Mouse (Mus musculus) kidney, adult 18-20 months (tissue): ENCODE measurements around the gene R3hcc1l.

Experiments
- DNase-seq: peaks from one replicate; pipeline ENCODE4 v3.0.0; 2021

Gene R3hcc1l

GRCm38 (mm10) chr19:42518620-42519310 lies at the start of gene R3hcc1l:
R3hcc1l (plus strand) TSS chr19:42518759.
- DNase-seq, result peak; percentile 97

- DNase-seq, result no peak
Observed at GRCm38 (mm10) chr19:42471571-42471970, 47.0 kb upstream of the R3hcc1l start.

GRCm38 (mm10) chr19:42472831-42473230 lies 45.7 kb upstream of the R3hcc1l start:
- DNase-seq, result no peak

GRCm38 (mm10) chr19:42477769-42478168 lies 40.8 kb upstream of the R3hcc1l start:
- DNase-seq, result no peak

DNA sequence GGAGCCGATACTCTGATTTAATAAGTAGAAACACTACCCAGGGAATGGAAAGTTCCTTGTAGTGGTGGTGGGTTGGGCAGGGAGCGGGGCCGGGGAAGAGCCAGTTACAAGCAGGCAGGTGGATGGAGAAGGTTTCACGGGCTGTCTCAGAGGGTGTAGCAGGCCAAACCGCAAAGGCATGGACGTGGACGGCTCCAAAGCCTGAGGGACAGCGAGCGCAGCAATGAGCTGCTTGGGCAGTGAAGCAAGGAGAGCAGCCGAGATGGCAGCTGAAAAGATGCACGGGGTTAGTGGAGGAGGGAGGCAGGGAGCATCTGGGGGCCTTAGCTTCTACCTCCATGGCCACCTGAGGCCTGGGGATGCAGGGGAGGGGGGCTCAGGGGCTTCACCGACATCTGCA lies 40.3 kb upstream of the R3hcc1l start:
- DNase-seq, result no peak

DNA sequence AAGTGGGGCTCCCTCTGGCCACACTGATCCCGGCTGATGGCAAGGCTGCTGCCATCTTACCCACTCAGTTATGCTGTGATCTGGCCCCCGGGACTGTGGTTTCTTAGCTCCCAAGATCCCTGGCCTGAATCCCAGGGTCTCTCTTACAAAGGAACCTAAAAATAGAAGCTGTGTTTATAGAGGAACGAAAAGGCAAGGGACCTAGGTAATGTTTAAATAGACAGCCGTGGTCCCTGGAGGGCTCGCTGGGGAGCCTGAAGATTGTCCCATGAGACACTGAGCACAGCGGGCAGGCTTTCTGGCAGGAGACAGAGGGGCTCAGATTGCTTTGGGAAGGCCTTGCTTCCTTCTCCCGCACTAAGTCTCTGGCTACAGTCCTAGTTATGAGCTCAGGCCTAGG lies 33.1 kb upstream of the R3hcc1l start:
- DNase-seq, result no peak

DNA sequence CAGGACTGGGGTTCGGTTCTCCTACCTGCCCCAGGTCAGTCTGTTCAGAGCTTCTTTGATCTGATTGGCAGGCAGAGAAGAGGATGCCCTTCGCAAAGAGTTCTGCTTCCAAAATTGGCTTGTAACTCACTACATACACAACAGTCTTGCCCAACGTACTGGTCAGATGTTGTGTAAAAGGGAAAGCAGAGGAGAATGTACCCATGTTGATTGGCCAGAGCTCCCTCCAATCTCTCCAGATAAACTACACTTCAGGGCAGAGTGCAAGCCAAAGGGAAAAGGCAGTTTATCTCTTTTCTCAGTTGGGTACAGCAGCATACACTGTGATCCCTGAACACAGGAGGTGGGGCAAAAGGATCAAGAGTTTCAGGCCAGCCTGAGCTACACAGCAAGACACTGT lies 31.3 kb upstream of the R3hcc1l start:
- DNase-seq, result no peak

DNA sequence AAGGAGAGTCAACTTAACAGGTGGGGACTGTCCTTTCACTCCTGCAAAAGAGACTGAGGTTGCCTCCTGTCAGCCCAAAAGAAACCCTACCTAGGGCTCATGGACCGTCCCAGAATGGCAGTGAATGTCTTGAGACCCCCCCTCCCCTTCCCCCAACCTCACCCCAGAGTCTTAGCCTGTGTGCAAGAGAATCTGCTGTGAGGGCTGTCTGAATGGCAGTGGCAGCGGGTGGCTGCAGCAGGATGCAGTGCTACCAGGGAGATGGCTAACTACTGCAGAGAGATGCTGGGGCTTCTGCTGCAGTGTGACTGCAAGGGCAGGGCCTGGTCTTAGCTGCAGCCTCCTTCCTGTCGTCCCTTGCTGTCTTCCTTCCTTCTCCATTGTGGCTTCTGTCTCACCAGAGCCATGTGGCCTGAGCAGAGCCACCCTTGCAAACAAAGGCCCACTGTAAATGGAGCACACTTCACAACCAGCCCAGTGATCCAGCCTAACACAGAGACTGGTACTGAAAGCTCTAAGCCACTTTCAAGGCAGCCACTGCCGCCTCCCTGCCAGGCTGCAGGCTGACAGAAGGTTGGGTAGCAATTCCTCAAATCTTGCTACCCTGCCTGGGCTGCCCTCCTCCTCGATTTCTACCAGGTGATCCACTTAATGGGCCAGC lies 25.2 kb upstream of the R3hcc1l start:
- no peak for DNase-seq

GRCm38 (mm10) chr19:42504156-42504555 lies 14.4 kb upstream of the R3hcc1l start:
- DNase-seq, result no peak

DNA sequence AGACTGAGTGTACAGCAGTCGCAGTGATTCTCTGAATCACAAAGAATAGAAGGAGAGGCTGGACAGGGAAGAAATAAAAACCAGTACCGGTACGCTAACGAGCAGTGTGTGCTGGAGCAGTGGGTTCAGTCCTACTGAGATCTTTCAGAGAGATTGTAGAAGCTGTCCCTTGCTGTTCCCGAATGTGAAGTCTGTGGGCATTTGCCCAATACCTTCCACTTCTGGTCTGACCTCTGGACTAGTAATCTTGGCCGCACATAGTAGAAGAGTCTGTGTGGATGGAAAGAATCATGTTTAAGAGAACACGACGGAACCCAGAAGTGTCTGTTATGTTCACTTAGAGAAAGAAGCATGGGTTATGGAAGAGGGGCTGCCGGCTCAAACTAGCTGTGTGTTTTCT lies 8.9 kb upstream of the R3hcc1l start:
- no peak for DNase-seq

GRCm38 (mm10) chr19:42510276-42511171 lies 8.0 kb upstream of the R3hcc1l start:
- DNase-seq, result no peak

GRCm38 (mm10) chr19:42515656-42516055 lies 2.9 kb upstream of the R3hcc1l start:
- DNase-seq, result no peak

DNA sequence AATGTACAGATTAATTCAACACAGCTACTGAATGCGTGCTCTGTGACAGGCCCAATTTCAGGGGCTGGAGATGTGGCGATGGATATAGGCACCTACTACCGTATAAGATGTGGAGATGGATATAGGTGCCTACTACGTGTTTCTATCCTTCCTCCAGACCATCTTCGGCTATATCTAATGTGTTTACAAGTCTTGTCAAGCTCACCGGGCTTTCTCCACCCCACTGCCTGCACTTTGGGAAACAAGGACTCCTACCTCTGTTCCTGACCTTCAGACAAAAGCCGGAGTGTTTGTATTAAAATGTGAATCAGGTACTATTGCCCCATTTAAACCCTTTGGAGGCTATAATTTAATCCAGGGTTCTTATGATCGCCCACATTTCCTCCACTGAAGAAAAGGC lies 2.4 kb upstream of the R3hcc1l start:
- DNase-seq, result no peak

GRCm38 (mm10) chr19:42517957-42518619 lies 471 bp upstream of the R3hcc1l start:
- no peak for DNase-seq

- no peak for DNase-seq
Observed at GRCm38 (mm10) chr19:42519760-42520159, 1.2 kb downstream of the R3hcc1l start.

- no peak for DNase-seq
Observed at GRCm38 (mm10) chr19:42524703-42525102, 6.1 kb downstream of the R3hcc1l start.

DNA sequence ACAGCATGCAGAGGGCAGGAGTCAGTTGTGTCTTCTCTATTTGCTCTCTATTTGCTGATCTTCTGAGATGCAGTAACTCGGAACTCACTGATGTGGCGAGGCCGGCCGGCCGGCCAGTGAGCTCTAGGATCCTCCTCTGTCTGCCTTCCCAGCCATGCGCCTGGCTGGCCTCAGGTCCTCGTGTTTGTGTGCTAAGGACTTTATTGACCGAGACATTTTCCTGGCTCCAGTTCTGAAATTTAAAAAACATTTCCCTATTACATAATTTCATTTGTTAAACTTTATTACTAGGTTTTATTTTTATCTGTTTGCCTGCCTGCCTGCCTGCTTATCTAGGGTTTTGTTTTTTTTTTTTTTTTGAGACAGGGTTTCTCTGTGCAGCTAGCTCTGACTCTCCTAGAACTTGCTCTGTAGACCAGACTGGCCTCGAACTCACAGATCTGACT lies 11.5 kb downstream of the R3hcc1l start:
- DNase-seq, result no peak

DNA sequence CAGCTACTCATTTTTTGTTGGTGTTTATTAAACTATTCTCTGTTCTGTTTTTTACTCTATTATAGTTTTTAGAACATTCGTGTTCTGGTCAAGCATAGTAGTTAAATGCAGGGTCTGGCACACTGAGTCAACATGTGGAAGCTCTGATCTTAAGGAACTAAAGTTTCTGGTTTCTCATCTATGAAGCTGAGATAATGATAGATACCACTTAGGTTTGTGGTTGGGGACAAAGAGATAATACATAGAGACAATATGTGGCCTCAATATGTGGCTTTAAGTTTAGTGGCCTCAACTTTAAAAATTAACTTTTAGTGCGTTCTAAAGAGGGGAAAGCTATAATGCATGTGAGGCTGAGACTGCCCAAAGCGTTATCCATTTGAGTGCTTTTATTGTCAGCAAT lies 15.9 kb downstream of the R3hcc1l start:
- no peak for DNase-seq

- no peak for DNase-seq
Observed at GRCm38 (mm10) chr19:42537600-42537999, 19.0 kb downstream of the R3hcc1l start.

DNA sequence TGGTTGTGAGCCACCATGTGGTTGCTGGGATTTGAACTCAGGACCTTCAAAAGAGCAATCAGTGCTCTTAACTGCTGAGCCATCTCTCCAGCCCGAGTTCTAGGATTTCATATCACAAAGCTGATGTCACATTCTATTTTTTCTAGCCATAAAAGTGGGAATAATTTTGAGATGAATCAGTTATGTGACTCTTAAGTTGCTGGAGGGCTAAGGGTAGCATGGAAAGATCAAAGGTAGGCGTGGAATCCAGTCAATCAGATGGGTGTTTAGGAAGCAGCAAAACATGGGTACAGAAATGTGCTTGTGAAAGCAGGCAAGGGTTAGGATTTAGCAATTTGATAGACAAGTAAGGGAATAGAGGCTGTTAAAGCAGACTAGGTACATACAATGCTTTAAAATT lies 20.4 kb downstream of the R3hcc1l start:
- DNase-seq, result no peak

DNA sequence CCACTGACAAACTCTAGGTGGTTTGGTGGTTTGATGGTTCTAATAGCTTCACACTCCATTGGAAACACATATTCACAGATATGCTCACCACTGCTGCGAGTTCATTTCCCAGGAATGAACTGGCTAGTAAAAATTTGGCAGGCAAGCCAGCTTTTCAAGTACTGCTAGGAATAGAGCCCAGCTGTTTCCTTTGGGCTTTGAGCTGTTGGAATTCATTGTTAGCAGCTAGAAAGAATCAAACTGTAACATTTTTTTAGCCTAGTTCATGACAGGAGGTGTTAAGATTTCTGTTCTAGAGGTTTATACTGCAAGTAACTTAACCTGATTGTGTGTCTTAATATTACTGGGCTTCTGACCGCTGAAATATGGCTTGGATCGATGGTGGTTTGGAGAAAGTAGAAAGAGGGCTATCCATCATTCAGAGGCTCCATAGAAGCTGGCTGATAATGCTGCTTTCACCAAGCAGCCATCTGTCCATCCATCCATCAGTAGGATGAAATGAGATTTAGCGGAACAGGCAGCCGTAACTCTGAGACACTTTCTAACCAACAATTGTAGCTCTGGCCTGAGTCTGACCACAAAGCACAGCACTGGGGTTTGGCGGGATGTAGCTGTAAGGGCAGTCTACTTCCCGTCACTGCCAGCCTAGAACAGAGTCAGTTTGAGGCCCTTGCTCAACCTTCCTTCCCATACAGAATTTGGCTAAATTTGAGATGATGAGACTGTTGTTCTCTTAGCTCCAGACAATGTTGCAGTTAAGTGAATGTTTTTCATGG lies 21.0 kb downstream of the R3hcc1l start:
- DNase-seq, result no peak

- no peak for DNase-seq
Observed at GRCm38 (mm10) chr19:42540649-42541048, 22.1 kb downstream of the R3hcc1l start.
